Mouse (Mus musculus) cerebellum, adult 2 months (tissue): ENCODE results near the gene Pik3cd.

Experiments used
- CTCF ChIP-seq: fragments of 200-500 bp; IDR thresholded peaks from 2 replicates; pipeline ENCODE4 v1.5.1; 2011; ENCODE audit warnings: low read depth, mild to moderate bottlenecking, control low read depth, low read length, moderate library complexity, borderline replicate concordance; ENCODE audit not compliant: insufficient read depth
- POLR2A ChIP-seq: fragments of 200-500 bp; IDR thresholded peaks from 2 replicates; pipeline ENCODE4 v1.6.1; 2011; ENCODE audit warnings: low read length, control low read depth, borderline replicate concordance; ENCODE audit not compliant: insufficient read depth

GRCm38 (mm10) chr4:149674814-149675377 lies 27.5 kb downstream of the Pik3cd start:
- TF ChIP-seq CTCF (no peak), POLR2A (no peak)
